Mouse (Mus musculus) liver, embryonic 14.5 days (tissue): ENCODE results near the gene Gpr31b. TPM values are rescaled to one million over a fixed set of nuclear protein-coding genes. Genes with fewer than 3 reads are reported as not detected.
"Not testable (repeated sequence)": the region's sequence is repeated elsewhere in the genome, so short reads cannot be mapped to it uniquely, and the experiment has no call there.

Experiments used
- ATAC-seq: fragments of 200-750 bp; cut with Nextera tagmentation; 2 replicates; pipeline ENCODE4 v1.8.0; 2017; ENCODE audit warnings: moderate number of reproducible peaks, mild to moderate bottlenecking, moderate library complexity; ENCODE audit not compliant: insufficient read depth
- DNase-seq, 3 experiments: peaks; one replicate each; pipeline ENCODE4 v3.0.0-alpha.2; 2012 to 2013; ENCODE audit warnings: low read depth in 3 of 3, low spot score in 3 of 3
- H3K27ac ChIP-seq: fragments of 300-500 bp; sonication (generic); 2 replicates; pipeline ENCODE4 v1.5.1; 2014; ENCODE audit warnings: moderate library complexity, mild to moderate bottlenecking, control low read depth, inconsistent platforms
- H3K27me3 ChIP-seq: fragments of 300-500 bp; sonication (generic); 2 replicates; pipeline ENCODE4 v1.6.1; 2014; ENCODE audit warnings: mild to moderate bottlenecking, low read length, moderate library complexity; ENCODE audit not compliant: control insufficient read depth, insufficient read depth
- H3K36me3 ChIP-seq: fragments of 300-500 bp; sonication (generic); replicated peaks from 2 replicates; pipeline ENCODE4 v1.6.1; 2014; ENCODE audit warnings: low read depth; ENCODE audit not compliant: control insufficient read depth, insufficient read depth
- H3K4me1 ChIP-seq, 2 experiments: fragments of 200-500 bp in 1 of 2; fragments of 300-500 bp in 1 of 2; sonication (generic) in 1 of 2; replicated peaks; 2 replicates each; pipeline ENCODE4 v1.6.1; 2012 to 2014; ENCODE audit warnings: antibody characterized with exemption in 1 of 2, inconsistent platforms in 1 of 2, low read length in 1 of 2; ENCODE audit not compliant: control insufficient read depth in 2 of 2, insufficient read depth in 2 of 2
- H3K4me2 ChIP-seq: fragments of 300-500 bp; sonication (generic); 2 replicates; pipeline ENCODE4 v1.6.1; 2014; ENCODE audit warnings: low read depth, mild to moderate bottlenecking, control low read depth, moderate library complexity
- H3K4me3 ChIP-seq, 2 experiments: fragments of 200-500 bp in 1 of 2; fragments of 300-500 bp in 1 of 2; sonication (generic) in 1 of 2; 2 replicates each; pipeline ENCODE4 v1.5.1; 2012 to 2014; ENCODE audit warnings: low read depth in 2 of 2, low read length in 2 of 2, mild to moderate bottlenecking in 2 of 2, control low read depth in 1 of 2, inconsistent platforms in 1 of 2, moderate library complexity in 1 of 2; ENCODE audit not compliant: insufficient read depth in 1 of 2
- H3K9ac ChIP-seq: fragments of 300-500 bp; sonication (generic); replicated peaks from 2 replicates; pipeline ENCODE4 v1.6.1; 2014; ENCODE audit warnings: mild to moderate bottlenecking, control low read depth, moderate library complexity
- H3K9me3 ChIP-seq: fragments of 300-500 bp; sonication (generic); 2 replicates; pipeline ENCODE4 v1.6.1; 2016; ENCODE audit warnings: low read length, mixed read lengths; ENCODE audit not compliant: control insufficient read depth
- WGBS: fragments of 180-500 bp; shearing (Covaris S2); extraction: QIAGEN DNeasy Blood & Tissue Kit; methylation state at CpG from one replicate; pipeline ENCODE4 v1.1.7; 2014; ENCODE audit not compliant: insufficient replicate concordance; 5-methylcytosine and 5-hydroxymethylcytosine counted together
- polyA plus RNA-seq, 2 experiments: library from polyadenylated mRNA; depleted of rRNA in 1 of 2; stranded (reverse) in 1 of 2; unstranded in 1 of 2; fragments of >200 nt; fragmentation: Nextera tagmentation in 1 of 2; extraction: Ambion mirVana in 1 of 2; gene quantifications; 2 replicates each; pipeline versions ENCODE4 v1.2.1 to v1.2.3; 2012 to 2014

The Gpr31b gene
- polyA plus RNA-seq (2012; rRNA removed) (not detected in 2 replicates), polyA plus RNA-seq (2014; fragmentation: Nextera tagmentation; extraction: Ambion mirVana) (0.11 TPM in 1 of 2 replicates, not detected in the other)

DNA sequence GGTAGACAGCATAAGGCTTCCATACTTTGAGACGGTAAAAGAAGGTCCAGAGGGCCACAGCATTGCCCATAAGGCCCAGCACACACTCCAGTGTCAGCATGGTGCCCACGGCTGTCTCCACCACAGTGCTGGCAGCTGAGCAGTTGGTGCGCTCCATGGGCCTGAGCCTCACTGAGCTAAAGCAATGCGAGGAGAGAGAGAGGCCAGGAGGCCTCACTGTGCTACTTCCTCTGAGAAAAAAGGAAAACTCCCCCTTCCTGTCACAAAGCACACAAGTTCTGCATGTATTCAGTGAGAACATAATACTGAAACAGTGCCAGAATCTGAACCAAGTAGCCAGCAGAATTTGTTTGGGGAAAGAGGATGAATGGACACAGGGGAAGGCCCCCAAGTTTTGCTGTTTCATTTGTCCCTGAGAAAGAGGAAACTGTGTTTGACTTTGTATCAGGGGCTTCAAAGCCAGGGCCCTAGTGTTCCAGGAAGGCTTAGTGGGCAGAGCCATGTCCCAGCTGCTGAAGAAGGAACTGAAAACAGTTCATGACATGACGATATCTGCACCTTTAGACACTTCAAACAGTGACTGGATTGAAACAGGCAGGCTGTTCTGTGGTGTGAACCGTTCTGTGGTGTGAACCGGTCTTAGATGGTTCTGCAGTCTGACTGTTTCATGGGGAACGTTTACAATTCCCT lies at the start of gene Gpr31b:
Gene Gpr31b, minus strand, starts transcription at position 173 of the 690 bp plus-strand sequence.
- DNase-seq, H3K9ac ChIP-seq, H3K4me2 ChIP-seq, H3K36me3 ChIP-seq, ATAC-seq, H3K4me3 ChIP-seq, H3K27me3 ChIP-seq, H3K27ac ChIP-seq, H3K9me3 ChIP-seq, H3K4me1 ChIP-seq: not testable (repeated sequence)
- 40% methylated on average over 1 of the region's 8 CpGs for WGBS

DNA sequence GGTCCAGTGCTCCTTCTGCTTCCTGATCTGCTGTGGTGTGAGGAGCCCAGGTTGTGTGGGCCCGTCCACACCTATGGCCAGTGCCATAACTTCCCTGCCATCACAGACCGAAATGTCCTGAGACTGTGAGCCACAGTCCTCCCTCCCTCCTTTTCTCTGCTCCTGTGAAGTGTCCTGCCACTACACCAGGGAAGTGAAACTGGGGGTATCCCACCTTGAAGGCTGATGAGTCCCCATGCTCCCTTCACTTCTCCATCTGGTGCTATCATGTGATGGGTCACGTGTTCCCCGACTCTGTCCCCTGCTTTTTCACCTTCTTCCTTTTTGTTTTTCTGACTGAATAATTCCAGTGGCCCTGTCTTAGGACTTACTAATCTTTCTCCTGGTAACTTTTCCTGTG lies 40.9 kb upstream of the Gpr31b start:
- ATAC-seq, H3K4me1 ChIP-seq, DNase-seq, H3K9ac ChIP-seq, H3K36me3 ChIP-seq, H3K27ac ChIP-seq, H3K4me3 ChIP-seq, H3K4me2 ChIP-seq, H3K27me3 ChIP-seq, H3K9me3 ChIP-seq: not testable (repeated sequence)
- WGBS, result 80% methylated on average over 1 of the region's 4 CpGs

GRCm38 (mm10) chr17:13092100-13092764 lies 40.1 kb upstream of the Gpr31b start:
- H3K4me3 ChIP-seq, ATAC-seq, H3K4me1 ChIP-seq, H3K9ac ChIP-seq, H3K27ac ChIP-seq, H3K9me3 ChIP-seq, H3K36me3 ChIP-seq, DNase-seq, H3K27me3 ChIP-seq, H3K4me2 ChIP-seq: not testable (repeated sequence)
- WGBS, result 48% methylated on average over 4 of the region's 8 CpGs

DNA sequence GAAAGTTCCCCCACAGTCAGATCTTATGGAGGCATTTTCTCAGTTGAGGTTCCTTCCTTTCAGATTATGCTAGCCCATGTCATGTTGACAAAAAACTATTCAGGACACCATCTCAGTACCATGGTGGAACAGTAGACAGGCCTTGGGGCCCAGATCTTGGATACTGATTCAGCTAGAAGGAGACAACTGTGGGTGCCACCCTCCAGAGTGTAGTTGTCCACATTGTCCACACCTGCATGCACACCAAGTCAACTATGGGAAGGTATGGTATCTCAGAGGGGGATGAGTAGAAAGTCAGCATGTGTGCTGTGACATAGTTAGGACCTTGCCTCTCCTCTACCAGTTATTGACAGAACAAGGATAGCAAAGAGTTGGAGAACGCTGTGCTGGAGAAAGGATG lies 39.4 kb upstream of the Gpr31b start:
- H3K9me3 ChIP-seq, H3K27ac ChIP-seq, H3K36me3 ChIP-seq, H3K27me3 ChIP-seq, DNase-seq, H3K4me2 ChIP-seq, H3K4me3 ChIP-seq, ATAC-seq, H3K9ac ChIP-seq, H3K4me1 ChIP-seq: not testable (repeated sequence)
- WGBS, result no CpG with 5 or more reads among the region's 1 CpGs

GRCm38 (mm10) chr17:13069227-13069626 lies 17.1 kb upstream of the Gpr31b start:
- not testable (repeated sequence) for DNase-seq, H3K36me3 ChIP-seq, H3K27me3 ChIP-seq, H3K4me2 ChIP-seq, H3K4me1 ChIP-seq, H3K27ac ChIP-seq, H3K9ac ChIP-seq, H3K4me3 ChIP-seq, H3K9me3 ChIP-seq, ATAC-seq
- WGBS, result 54% methylated on average over 3 of the region's 5 CpGs

- ATAC-seq, H3K4me2 ChIP-seq, H3K9me3 ChIP-seq, H3K27ac ChIP-seq, H3K27me3 ChIP-seq, H3K4me3 ChIP-seq, H3K9ac ChIP-seq, H3K4me1 ChIP-seq, H3K36me3 ChIP-seq, DNase-seq: not testable (repeated sequence)
- 58% methylated on average over 1 of the region's 4 CpGs for WGBS
Observed at GRCm38 (mm10) chr17:13067864-13068385, 15.8 kb upstream of the Gpr31b start.

- H3K27me3 ChIP-seq, DNase-seq, H3K4me2 ChIP-seq, H3K9me3 ChIP-seq, H3K36me3 ChIP-seq, H3K4me3 ChIP-seq, H3K9ac ChIP-seq, ATAC-seq, H3K27ac ChIP-seq, H3K4me1 ChIP-seq: not testable (repeated sequence)
- WGBS, result 62% methylated on average over 4 of the region's 7 CpGs
Observed at GRCm38 (mm10) chr17:13062882-13063281, 10.8 kb upstream of the Gpr31b start.

GRCm38 (mm10) chr17:13060804-13061203 lies 8.7 kb upstream of the Gpr31b start, which contains the start of gene Tcp10b:
TSS of gene Tcp10b (plus strand) at chr17:13061104.
- not testable (repeated sequence) for H3K27me3 ChIP-seq

More at GRCm38 (mm10) chr17:13060804-13061203, 8.7 kb upstream of the Gpr31b start, which contains the start of gene Tcp10b:
- H3K9me3 ChIP-seq, H3K9ac ChIP-seq, H3K4me2 ChIP-seq, DNase-seq, ATAC-seq, H3K27ac ChIP-seq, H3K4me3 ChIP-seq, H3K36me3 ChIP-seq, H3K4me1 ChIP-seq: not testable (repeated sequence)
- WGBS, result 68% methylated on average over 4 of the region's 4 CpGs
